11 mouse cellular contexts compared by ENCODE assay signal in the genomic region with DNA sequence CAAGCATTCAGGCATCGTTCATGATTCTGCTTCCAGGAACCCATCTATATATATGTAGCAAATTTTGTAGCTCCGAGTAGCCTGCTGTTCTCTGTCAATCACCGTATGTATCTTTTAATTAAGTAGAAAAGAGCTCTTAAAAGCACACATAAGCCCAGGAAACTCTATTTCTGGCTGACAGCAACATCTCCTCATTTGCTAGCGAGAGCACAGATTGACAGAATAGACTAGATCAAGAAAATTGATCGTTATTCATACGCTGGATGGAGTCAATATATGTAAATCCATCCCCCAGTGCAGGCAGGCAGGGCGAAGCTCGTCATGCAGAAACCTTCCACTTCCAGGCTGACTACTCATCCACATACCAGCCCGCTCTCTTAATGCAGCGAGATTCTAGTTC.
DNase-seq lines count a peak whose midpoint lies in the region; ATAC-seq lines count a peak whose summit lies in the region.
"Had no signal": no experiment of that assay in that cellular context is flagged by ENCODE, and none has a peak within 500 bp of the region (broad histone marks: within the 10 kb centered on the region; RNA-seq: fewer than 3 reads in every experiment).

No protein-coding gene starts in this region.

- peak; percentile 12 for DNase-seq in hindbrain, embryonic 11.5 days (ENCODE audit: low spot score)
- DNase-seq in hindbrain, embryonic 10.5 days (ENCODE audit: low spot score): no peak
- peak; percentile 25 to 30 for DNase-seq in right cerebral cortex, adult 2 months (ENCODE audit: low spot score in 2 of 2)
- DNase-seq in right cerebral cortex, postnatal 36 days (ENCODE audit: low spot score in 2 of 2): no peak
- no peak for DNase-seq in kidney, adult 18-20 months

- H3K27ac ChIP-seq in hindbrain, embryonic 11.5 days (ENCODE audit: low read depth, low read length): no peak overlapping the region
- H3K27ac ChIP-seq in hindbrain, embryonic 10.5 days: no peak overlapping the region
- H3K27ac ChIP-seq in hindbrain, embryonic 13.5 days: peak overlapping the region; percentile 13; the same call in 1 of the 2 replicates
- no peak overlapping the region for H3K27ac ChIP-seq in neural tube, embryonic 14.5 days (ENCODE audit: low read depth, low read length)
- H3K27ac ChIP-seq in kidney, embryonic 16.5 days (ENCODE audit: low read length): no peak overlapping the region
- H3K27ac ChIP-seq: gastrocnemius, adult 2 months; heart, embryonic 10.5 days; liver, embryonic 14.5 days had no signal

- H3K36me3 ChIP-seq in hindbrain, embryonic 11.5 days (ENCODE audit: control insufficient read depth, insufficient read depth, low read length): no peaks in the 10 kb centered on the region
- no peaks in the 10 kb centered on the region for H3K36me3 ChIP-seq in hindbrain, embryonic 10.5 days
- H3K36me3 ChIP-seq in hindbrain, embryonic 13.5 days: no peaks in the 10 kb centered on the region
- H3K36me3 ChIP-seq in neural tube, embryonic 14.5 days (ENCODE audit: control insufficient read depth, insufficient read depth, low read length): no peaks in the 10 kb centered on the region
- H3K36me3 ChIP-seq in kidney, embryonic 16.5 days (ENCODE audit: insufficient read depth, low read length): no peaks in the 10 kb centered on the region
- H3K36me3 ChIP-seq: heart, embryonic 10.5 days had no signal

- no peaks in the 10 kb centered on the region for H3K4me1 ChIP-seq in hindbrain, embryonic 11.5 days (replicated peaks; ENCODE audit: control insufficient read depth, insufficient read depth, low read length)
- H3K4me1 ChIP-seq in hindbrain, embryonic 10.5 days (replicated peaks): 0 out of 2 replicates have a peak, but pooled peaks cover 4% of the 10 kb centered on the region
- peaks cover 4% of the 10 kb centered on the region; the same call in 1 of the 2 replicates for H3K4me1 ChIP-seq in hindbrain, embryonic 13.5 days (replicated peaks)
- H3K4me1 ChIP-seq in neural tube, embryonic 14.5 days (ENCODE audit: control insufficient read depth, insufficient read depth, low read length): no peaks in the 10 kb centered on the region
- H3K4me1 ChIP-seq in kidney, embryonic 16.5 days (ENCODE audit: insufficient read depth, low read length): no peaks in the 10 kb centered on the region
- H3K4me1 ChIP-seq: heart, embryonic 10.5 days had no signal

- ATAC-seq in hindbrain, embryonic 11.5 days (ENCODE audit: low FRiP score): no peak
- ATAC-seq in hindbrain, embryonic 13.5 days (ENCODE audit: low FRiP score): 0 out of 2 replicates have a peak, but pooled peaks have one; percentile 32
- no peak for ATAC-seq in neural tube, embryonic 14.5 days (ENCODE audit: low read depth)
- no peak for ATAC-seq in kidney, embryonic 16.5 days (ENCODE audit: low FRiP score, low TSS enrichment)

- H3K27me3 ChIP-seq in hindbrain, embryonic 11.5 days (ENCODE audit: control insufficient read depth, insufficient read depth, low read length): no peaks in the 10 kb centered on the region
- H3K27me3 ChIP-seq in hindbrain, embryonic 10.5 days (ENCODE audit: insufficient read depth, poor library complexity, severe bottlenecking): no peaks in the 10 kb centered on the region
- H3K27me3 ChIP-seq in hindbrain, embryonic 13.5 days: no peaks in the 10 kb centered on the region
- no peaks in the 10 kb centered on the region for H3K27me3 ChIP-seq in neural tube, embryonic 14.5 days (ENCODE audit: control insufficient read depth, insufficient read depth, low read length)
- no peaks in the 10 kb centered on the region for H3K27me3 ChIP-seq in kidney, embryonic 16.5 days (ENCODE audit: insufficient read depth, low read length)

- 66% methylated on average over 10 of the region's 10 CpGs for WGBS in hindbrain, embryonic 11.5 days
- 73% methylated on average over 10 of the region's 10 CpGs for WGBS in hindbrain, embryonic 10.5 days
- 52% methylated on average over 10 of the region's 10 CpGs for WGBS in hindbrain, embryonic 13.5 days
- WGBS in neural tube, embryonic 14.5 days: 54% methylated on average over 10 of the region's 10 CpGs
- WGBS in kidney, embryonic 16.5 days: 75% methylated on average over 10 of the region's 10 CpGs

- no peak overlapping the region for H3K9ac ChIP-seq in hindbrain, embryonic 11.5 days (ENCODE audit: low read depth, low read length)
- H3K9ac ChIP-seq in hindbrain, embryonic 13.5 days: no peak overlapping the region
- H3K9ac ChIP-seq in neural tube, embryonic 14.5 days (replicated peaks; ENCODE audit: low read depth, low read length): no peak overlapping the region
- no peak overlapping the region for H3K9ac ChIP-seq in kidney, embryonic 16.5 days (replicated peaks; ENCODE audit: low read length)
- H3K9ac ChIP-seq: liver, embryonic 14.5 days had no signal

- H3K4me3 ChIP-seq in hindbrain, embryonic 11.5 days (ENCODE audit: low read depth, low read length): no peak overlapping the region
- H3K4me3 ChIP-seq in hindbrain, embryonic 10.5 days: no peak overlapping the region
- H3K4me3 ChIP-seq in hindbrain, embryonic 13.5 days: no peak overlapping the region
- H3K4me3 ChIP-seq in neural tube, embryonic 14.5 days (ENCODE audit: low read depth, low read length): no peak overlapping the region
- H3K4me3 ChIP-seq in kidney, embryonic 16.5 days (ENCODE audit: low read length): no peak overlapping the region
- H3K4me3 ChIP-seq: gastrocnemius, adult 2 months; heart, embryonic 10.5 days had no signal

- H3K4me2 ChIP-seq in hindbrain, embryonic 11.5 days (replicated peaks; ENCODE audit: low read depth, low read length): no peak overlapping the region
- H3K4me2 ChIP-seq in hindbrain, embryonic 13.5 days: peak overlapping the region; percentile 14
- peak overlapping the region; percentile 11; the same call in 1 of the 2 replicates for H3K4me2 ChIP-seq in neural tube, embryonic 14.5 days (ENCODE audit: low read depth, low read length)
- H3K4me2 ChIP-seq in kidney, embryonic 16.5 days (replicated peaks; ENCODE audit: low read depth, low read length): no peak overlapping the region

- no peaks in the 10 kb centered on the region for H3K9me3 ChIP-seq in hindbrain, embryonic 11.5 days (ENCODE audit: control insufficient read depth, low read length)
- no peaks in the 10 kb centered on the region for H3K9me3 ChIP-seq in hindbrain, embryonic 10.5 days
- no peaks in the 10 kb centered on the region for H3K9me3 ChIP-seq in hindbrain, embryonic 13.5 days
- H3K9me3 ChIP-seq in neural tube, embryonic 14.5 days (ENCODE audit: control insufficient read depth, low read length): no peaks in the 10 kb centered on the region
- no peaks in the 10 kb centered on the region for H3K9me3 ChIP-seq in kidney, embryonic 16.5 days (ENCODE audit: low read length)
- H3K9me3 ChIP-seq: heart, embryonic 10.5 days had no signal

Comparison
In these comparisons a context has a peak if more than half of its experiments do, and no peak if none do; other contexts are left out.
1. DNase-seq: peak in hindbrain, embryonic 11.5 days (single experiment) and right cerebral cortex, adult 2 months (2 of 2); none in hindbrain, embryonic 10.5 days (single experiment), right cerebral cortex, postnatal 36 days (0 of 2) and kidney, adult 18-20 months (single experiment).
2. H3K4me2 ChIP-seq: peak in hindbrain, embryonic 13.5 days (single experiment) and neural tube, embryonic 14.5 days (single experiment); none in hindbrain, embryonic 11.5 days (single experiment) and kidney, embryonic 16.5 days (single experiment).